Mouse (Mus musculus) liver, embryonic 14.5 days (tissue): ENCODE results near the gene Ero1l.

ENCODE experiments used
- CTCF ChIP-seq: IDR thresholded peaks from 2 replicates; pipeline ENCODE4 v1.5.1; 2016; ENCODE audit warnings: antibody characterized with exemption, low read depth, control low read depth
- EP300 ChIP-seq: IDR thresholded peaks from 2 replicates; pipeline ENCODE4 v1.6.1; 2016; ENCODE audit warnings: antibody characterized with exemption, low read depth

- no peak for TF ChIP-seq EP300
- TF ChIP-seq CTCF: no peak
Measured at GRCm38 (mm10) chr14:45365196-45365587, 46.6 kb upstream of the Ero1l start.
